Mouse (Mus musculus) intestine, embryonic 14.5 days (tissue): Measurements from ENCODE around the gene Caml. TPM values are rescaled to one million over a fixed set of nuclear protein-coding genes. Genes with fewer than 3 reads are reported as not detected.

Experiments
- polyA plus RNA-seq: library from polyadenylated mRNA; unstranded; fragments of >200 nt; fragmentation: Nextera tagmentation; extraction: Ambion mirVana; gene quantifications from 2 replicates; pipeline ENCODE4 v1.2.1, GENCODE M21; 2014

Caml gene
- polyA plus RNA-seq, 1 experiment from 2014 or later = 43.3 TPM

Other genes with a start within 250 kb of the Caml start
- gene Slc34a1, start 224.8 kb upstream of the Caml start, polyA plus RNA-seq = not detected in 2 replicates
- not detected in 2 replicates for gene Pfn3, start 207.8 kb upstream of the Caml start, polyA plus RNA-seq
- gene F12, start 196.2 kb upstream of the Caml start, polyA plus RNA-seq = 0.16 TPM in 1 of 2 replicates, not detected in the other
- gene Grk6, start 177.9 kb upstream of the Caml start, polyA plus RNA-seq = 43.4 and 55.1 TPM in 2 replicates
- 0.55 and 0.70 TPM in 2 replicates for gene Prr7, start 158.7 kb upstream of the Caml start, polyA plus RNA-seq
- gene Dbn1, start 134.9 kb upstream of the Caml start, polyA plus RNA-seq = 120 and 134 TPM in 2 replicates
- 253 and 260 TPM in 2 replicates for gene Pdlim7, start 109.3 kb upstream of the Caml start, polyA plus RNA-seq
- gene Dok3, start 93.7 kb upstream of the Caml start, polyA plus RNA-seq = 1.9 and 2.5 TPM in 2 replicates
- gene Ddx41, start 86.3 kb upstream of the Caml start, polyA plus RNA-seq = 63.9 and 73.1 TPM in 2 replicates
- gene Fam193b, start 51.9 kb upstream of the Caml start, polyA plus RNA-seq = 28.8 and 33.6 TPM in 2 replicates
- 59.9 and 64.8 TPM in 2 replicates for gene Tmed9, start 49.3 kb upstream of the Caml start, polyA plus RNA-seq
- 12.6 and 17.4 TPM in 2 replicates for gene B4galt7, start 23.1 kb upstream of the Caml start, polyA plus RNA-seq
- gene Ddx46, start 12.0 kb downstream of the Caml start, polyA plus RNA-seq = 40.9 and 44.1 TPM in 2 replicates
- 66.2 and 66.4 TPM in 2 replicates for gene B230219D22Rik, start 70.1 kb downstream of the Caml start, polyA plus RNA-seq
- gene Txndc15, start 91.6 kb downstream of the Caml start, polyA plus RNA-seq = 71.0 and 75.9 TPM in 2 replicates
- 60.1 and 64.2 TPM in 2 replicates for gene Pcbd2, start 104.4 kb downstream of the Caml start, polyA plus RNA-seq
- 0.23 TPM in 1 of 2 replicates, not detected in the other for gene Catsper3, start 161.6 kb downstream of the Caml start, polyA plus RNA-seq
- gene Pitx1, start 213.2 kb downstream of the Caml start, polyA plus RNA-seq = 20.3 and 22.2 TPM in 2 replicates